Mouse (Mus musculus) cerebellum, postnatal 10 days (tissue): ENCODE results near the gene R3hdm1.
"Not testable (repeated sequence)": the region's sequence is repeated elsewhere in the genome, so short reads cannot be mapped to it uniquely, and the experiment has no call there.

Experiments used
- DNase-seq, 2 experiments: peaks; one replicate each; pipeline ENCODE4 v3.0.0; 2021; ENCODE audit warnings: mixed read lengths in 2 of 2

R3hdm1 gene

GRCm38 (mm10) chr1:128102641-128103461 lies at the start of gene R3hdm1, which contains the start of gene Zranb3:
Gene R3hdm1, plus strand, starts transcription at chr1:128103301.
Gene Zranb3, minus strand, starts transcription at chr1:128103047.
- DNase-seq, result peak; percentile 97 to 98

GRCm38 (mm10) chr1:128057269-128057668 lies 45.8 kb upstream of the R3hdm1 start:
- DNase-seq, result no peak

DNA sequence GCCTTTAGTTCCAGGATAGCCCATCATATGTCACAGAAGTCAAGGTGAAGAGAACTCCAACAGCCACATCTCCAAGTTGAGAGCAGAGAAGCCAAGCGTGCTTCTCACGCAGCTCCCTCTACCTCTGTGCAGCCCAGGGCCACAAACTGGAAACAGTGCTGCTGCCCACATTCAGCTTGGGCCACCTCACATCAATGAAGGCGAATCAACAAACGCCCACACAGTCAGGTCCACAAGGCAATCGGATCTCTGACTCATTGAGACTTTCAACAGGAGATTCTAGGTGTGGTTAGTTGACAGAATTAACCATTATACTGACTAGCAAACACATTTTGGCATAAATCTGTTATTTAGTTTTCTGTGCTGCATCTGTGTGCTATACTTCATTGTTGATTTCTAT lies 44.5 kb upstream of the R3hdm1 start:
- no peak for DNase-seq

GRCm38 (mm10) chr1:128060655-128061344 lies 42.3 kb upstream of the R3hdm1 start:
- DNase-seq, result peak in 1 of 2 experiments; percentile 6

- no peak for DNase-seq
Observed at GRCm38 (mm10) chr1:128061401-128061800, 41.7 kb upstream of the R3hdm1 start.

- no peak for DNase-seq
Observed at GRCm38 (mm10) chr1:128062167-128062566, 40.9 kb upstream of the R3hdm1 start.

- DNase-seq, result no peak
Observed at GRCm38 (mm10) chr1:128064716-128065115, 38.4 kb upstream of the R3hdm1 start.

GRCm38 (mm10) chr1:128068945-128069397 lies 34.1 kb upstream of the R3hdm1 start:
- DNase-seq, result no peak

DNA sequence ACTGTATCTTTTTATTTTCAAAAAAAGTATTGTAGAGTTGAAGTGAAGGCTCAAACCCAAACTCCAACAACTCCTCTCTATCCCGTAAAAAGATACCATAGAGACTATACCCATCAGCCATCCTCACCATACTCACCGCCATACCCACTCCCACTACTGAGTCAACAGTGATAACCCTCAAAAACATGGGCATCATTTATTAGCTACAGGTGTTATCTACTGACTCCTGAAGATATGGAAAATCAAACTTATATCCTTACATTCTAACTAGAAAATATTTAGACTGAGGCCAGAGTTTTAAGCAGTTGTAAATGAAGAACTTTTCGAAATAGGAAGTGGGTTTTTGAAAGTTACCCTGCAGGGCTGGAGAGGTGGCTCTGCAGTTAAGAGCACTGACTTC lies 33.1 kb upstream of the R3hdm1 start:
- no peak for DNase-seq

- DNase-seq, result no peak
Observed at GRCm38 (mm10) chr1:128073051-128073450, 30.1 kb upstream of the R3hdm1 start.

- no peak for DNase-seq
Observed at GRCm38 (mm10) chr1:128076791-128077479, 26.2 kb upstream of the R3hdm1 start.

DNA sequence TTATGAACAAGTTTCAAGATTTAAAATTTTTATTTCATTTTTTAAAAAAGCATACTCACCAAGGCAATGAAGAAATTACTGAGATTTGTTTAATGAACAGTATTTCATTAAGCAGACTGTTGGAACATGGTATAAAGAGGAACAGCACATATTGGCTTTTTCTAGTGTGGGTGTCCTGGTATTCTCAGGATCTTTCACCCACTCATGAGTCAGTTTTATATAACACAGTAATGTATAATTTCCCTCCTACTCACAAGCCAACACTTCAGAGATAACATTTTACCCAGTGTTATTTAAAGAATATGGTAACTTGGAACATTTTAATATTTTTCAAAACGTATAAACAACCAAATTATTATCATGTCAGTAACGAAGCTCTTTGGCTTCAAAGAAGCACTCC lies 25.3 kb upstream of the R3hdm1 start:
- no peak for DNase-seq

- no peak for DNase-seq
Observed at GRCm38 (mm10) chr1:128078646-128079045, 24.5 kb upstream of the R3hdm1 start.

DNA sequence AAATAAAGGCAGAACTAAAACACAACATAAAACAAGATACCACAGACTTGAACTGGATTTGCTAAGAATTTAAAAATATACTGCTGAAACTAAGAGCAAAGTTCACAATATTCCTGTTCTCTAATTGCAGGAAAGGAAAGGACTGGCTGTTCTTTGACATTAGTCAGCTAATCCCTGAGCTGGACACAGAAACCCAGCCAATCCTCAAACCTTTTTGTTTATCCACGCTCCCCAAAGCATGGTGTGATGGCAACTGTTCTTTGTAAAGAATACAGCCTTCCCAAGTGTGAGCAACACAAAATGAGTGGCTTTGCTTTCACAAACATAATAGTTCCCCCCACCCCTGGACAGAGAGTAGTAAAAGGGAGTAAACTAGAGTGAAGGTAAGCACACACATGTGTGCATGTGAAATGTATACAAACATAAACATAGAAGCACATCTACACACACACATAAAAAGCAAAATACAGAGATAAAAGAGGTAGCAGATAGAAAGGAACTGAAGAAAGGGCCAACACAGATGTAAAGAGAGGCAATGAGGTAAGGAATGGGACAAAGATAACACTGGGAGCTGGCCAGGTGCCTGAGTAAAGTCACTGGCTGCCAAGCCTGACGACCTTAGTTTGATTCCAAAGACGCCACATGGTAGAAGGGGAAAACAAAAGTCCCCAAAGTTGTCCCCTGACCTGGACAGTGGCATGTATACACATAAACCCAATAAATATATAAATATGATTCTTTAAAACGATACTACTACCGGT lies 22.0 kb upstream of the R3hdm1 start:
- DNase-seq, result peak; percentile 26 to 40

- no peak for DNase-seq
Observed at GRCm38 (mm10) chr1:128081873-128082272, 21.2 kb upstream of the R3hdm1 start.

- DNase-seq, result peak; percentile 50 to 62
Observed at GRCm38 (mm10) chr1:128082800-128083199, 20.3 kb upstream of the R3hdm1 start.

GRCm38 (mm10) chr1:128094686-128095085 lies 8.4 kb upstream of the R3hdm1 start:
- DNase-seq, result no peak

- no peak for DNase-seq
Observed at GRCm38 (mm10) chr1:128098309-128098708, 4.8 kb upstream of the R3hdm1 start.

GRCm38 (mm10) chr1:128102251-128102640 lies 855 bp upstream of the R3hdm1 start:
- peak; percentile 57 to 76 for DNase-seq

DNA sequence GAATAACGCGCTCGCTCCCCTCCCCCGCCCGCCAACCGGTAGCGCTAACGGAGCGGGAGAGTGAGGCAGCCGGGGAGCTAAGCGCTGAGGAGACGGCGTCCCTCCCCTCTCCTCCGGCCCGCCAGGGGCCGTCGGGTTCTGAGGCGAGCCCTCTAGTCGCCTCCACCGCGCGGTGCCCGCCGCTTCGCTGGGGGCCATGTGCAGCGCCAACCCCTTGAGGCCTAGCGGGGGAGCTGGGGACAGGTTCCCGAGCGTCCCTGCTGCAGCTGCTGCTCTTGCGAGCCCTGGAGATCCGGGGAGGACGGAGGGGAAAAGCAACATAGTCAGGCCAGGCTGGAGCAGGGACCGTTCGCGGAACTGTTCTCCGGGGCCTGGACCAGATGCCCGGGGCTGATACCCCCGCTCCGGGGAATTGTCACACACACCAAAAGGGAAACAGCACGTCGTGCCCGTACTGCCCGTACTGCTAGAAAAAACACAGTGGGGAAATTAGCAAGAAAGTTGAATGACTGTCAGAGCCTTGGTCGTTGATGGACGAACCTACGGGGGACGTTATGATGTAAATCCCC lies 503 bp downstream of the R3hdm1 start:
- DNase-seq, result no peak

DNA sequence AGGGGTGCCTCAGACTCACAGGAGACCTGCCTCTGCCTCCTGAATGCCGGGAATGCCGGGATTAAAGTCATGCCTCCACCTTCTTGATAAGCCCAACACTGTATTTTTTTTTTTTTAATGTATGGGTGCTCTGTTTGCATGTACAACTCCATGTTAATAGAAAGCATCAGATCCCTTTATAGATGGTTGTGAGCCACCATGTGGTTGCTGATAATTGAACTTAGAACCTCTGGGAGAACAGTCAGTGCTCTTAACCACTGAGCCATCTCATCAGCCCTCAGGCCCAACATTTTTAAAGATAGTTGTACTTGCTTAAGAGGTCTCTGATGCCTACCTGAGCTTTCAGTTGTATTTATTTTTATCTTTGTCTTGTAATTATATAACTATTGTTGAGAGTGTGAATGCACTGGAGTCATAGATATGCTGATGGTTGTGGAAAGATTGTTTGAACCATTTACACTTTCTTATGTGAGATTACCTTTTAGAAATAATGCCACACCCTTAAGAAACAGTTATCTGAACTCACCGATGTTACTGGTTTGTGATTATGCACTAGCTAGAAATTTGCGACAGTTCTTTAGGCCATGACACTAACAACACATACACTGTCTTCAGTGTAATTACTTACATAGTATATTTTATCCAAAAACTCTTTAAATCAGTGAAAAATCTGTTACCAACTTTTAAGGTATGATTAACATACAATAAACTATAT lies 18.0 kb downstream of the R3hdm1 start:
- no peak for DNase-seq

GRCm38 (mm10) chr1:128136222-128136621 lies 33.1 kb downstream of the R3hdm1 start:
- not testable (repeated sequence) for DNase-seq
